Mouse (Mus musculus) MEL (cell line): ENCODE results near the gene Olfr202. TPM values are rescaled to one million over a fixed set of nuclear protein-coding genes. Genes with fewer than 3 reads are reported as not detected.

Experiments used
- DNase-seq: peaks from one replicate; pipeline ENCODE4 v3.0.0; 2011; ENCODE audit warnings: low read depth, low spot score
- H3K27ac ChIP-seq: 2 replicates; pipeline ENCODE4 v1.5.1; 2012; ENCODE audit warnings: low read depth, mild to moderate bottlenecking, control low read depth, low read length, moderate library complexity; ENCODE audit not compliant: control insufficient read depth
- H3K27me3 ChIP-seq, 2 experiments: fragments of 150-350 bp in 1 of 2; sonication (generic) in 1 of 2; 2 replicates each; pipeline ENCODE4 v1.6.1; 2012; ENCODE audit warnings: low read length in 2 of 2, mild to moderate bottlenecking in 2 of 2, improper control_type of control experiment in 1 of 2, moderate library complexity in 1 of 2; ENCODE audit not compliant: insufficient read depth in 2 of 2, control insufficient read depth in 1 of 2
- H3K36me3 ChIP-seq, 2 experiments: 2 replicates each; pipeline ENCODE4 v1.6.1; 2012 to 2014; ENCODE audit warnings: low read length in 2 of 2, improper control_type of control experiment in 1 of 2, inconsistent platforms in 1 of 2, mild to moderate bottlenecking in 1 of 2; ENCODE audit not compliant: insufficient read depth in 2 of 2, control insufficient read depth in 1 of 2
- H3K4me1 ChIP-seq, 2 experiments: fragments of 150-350 bp in 1 of 2; sonication (generic) in 1 of 2; 2 replicates each; pipeline ENCODE4 v1.6.1; 2012; ENCODE audit warnings: low read length in 2 of 2, improper control_type of control experiment in 1 of 2, mild to moderate bottlenecking in 1 of 2; ENCODE audit not compliant: insufficient read depth in 2 of 2, control insufficient read depth in 1 of 2
- H3K4me3 ChIP-seq, 2 experiments: fragments of 150-350 bp in 1 of 2; sonication (generic) in 1 of 2; 2 replicates each; pipeline ENCODE4 v1.5.1; 2012; ENCODE audit warnings: low read depth in 2 of 2, low read length in 2 of 2, mild to moderate bottlenecking in 2 of 2, moderate library complexity in 2 of 2, control low read depth in 1 of 2, improper control_type of control experiment in 1 of 2; ENCODE audit not compliant: control insufficient read depth in 1 of 2, insufficient read depth in 1 of 2
- H3K79me2 ChIP-seq: 2 replicates; pipeline ENCODE4 v1.6.1; 2012; ENCODE audit warnings: mild to moderate bottlenecking, low read length, moderate library complexity; ENCODE audit not compliant: control insufficient read depth, poor library complexity, insufficient read depth
- H3K9ac ChIP-seq: 2 replicates; pipeline ENCODE4 v1.6.1; 2012; ENCODE audit warnings: low read depth, mild to moderate bottlenecking, control low read depth, low read length, moderate library complexity; ENCODE audit not compliant: control insufficient read depth, poor library complexity, severe bottlenecking
- H3K9me3 ChIP-seq: fragments of 150-350 bp; sonication (generic); replicated peaks from 2 replicates; pipeline ENCODE4 v1.6.1; 2012; ENCODE audit warnings: mild to moderate bottlenecking, low read length, improper control_type of control experiment, moderate library complexity; ENCODE audit not compliant: insufficient read depth
- CHD1 ChIP-seq: IDR thresholded peaks from 2 replicates; pipeline ENCODE4 v1.6.1; 2012; ENCODE audit warnings: low read depth, mild to moderate bottlenecking, inconsistent platforms, low read length, improper control_type of control experiment
- CTCF ChIP-seq, 3 experiments: IDR thresholded peaks in 2 of 3; conservative IDR thresholded peaks in 1 of 3; 2 replicates each; pipeline ENCODE4 v1.5.1; 2011 to 2012; ENCODE audit warnings: low read length in 3 of 3, low read depth in 2 of 3, mild to moderate bottlenecking in 2 of 3, improper control_type of control experiment in 1 of 3, inconsistent platforms in 1 of 3, mixed read lengths in 1 of 3, moderate library complexity in 1 of 3; ENCODE audit not compliant: control insufficient read depth in 1 of 3, insufficient read depth in 1 of 3, poor library complexity in 1 of 3, severe bottlenecking in 1 of 3
- ELF1 ChIP-seq: IDR thresholded peaks from 2 replicates; pipeline ENCODE4 v1.6.1; 2014; ENCODE audit warnings: low read depth, mild to moderate bottlenecking, inconsistent platforms, low read length, improper control_type of control experiment, moderate library complexity
- ETS1 ChIP-seq: IDR thresholded peaks from 2 replicates; pipeline ENCODE4 v1.6.1; 2012; ENCODE audit warnings: low read depth, mild to moderate bottlenecking, inconsistent platforms, low read length, improper control_type of control experiment, moderate library complexity
- GABPA ChIP-seq: IDR thresholded peaks from 2 replicates; pipeline ENCODE4 v1.6.1; 2012; ENCODE audit warnings: low read depth, mild to moderate bottlenecking, inconsistent platforms, low read length, improper control_type of control experiment, moderate library complexity
- HCFC1 ChIP-seq: IDR thresholded peaks from 2 replicates; pipeline ENCODE4 v1.6.1; 2012; ENCODE audit warnings: low read depth, mild to moderate bottlenecking, inconsistent platforms, low read length, improper control_type of control experiment, moderate library complexity
- JUND ChIP-seq: IDR thresholded peaks from 2 replicates; pipeline ENCODE4 v1.6.1; 2011; ENCODE audit warnings: low read depth, mild to moderate bottlenecking, improper control_type of control experiment, low read length
- KAT2A ChIP-seq: conservative IDR thresholded peaks from 2 replicates; pipeline ENCODE4 v1.6.1; 2012; ENCODE audit warnings: low read depth, low read length, improper control_type of control experiment, inconsistent platforms
- MAFK ChIP-seq: IDR thresholded peaks from 2 replicates; pipeline ENCODE4 v1.6.1; 2011; ENCODE audit warnings: low read depth, mild to moderate bottlenecking, low read length, improper control_type of control experiment, borderline replicate concordance
- MAZ ChIP-seq: IDR thresholded peaks from 2 replicates; pipeline ENCODE4 v1.6.1; 2012; ENCODE audit warnings: low read depth, mild to moderate bottlenecking, inconsistent platforms, low read length, improper control_type of control experiment
- MXI1 ChIP-seq: IDR thresholded peaks from 2 replicates; pipeline ENCODE4 v1.6.1; 2011; ENCODE audit warnings: mild to moderate bottlenecking, low read depth, low read length, improper control_type of control experiment
- MYC ChIP-seq: IDR thresholded peaks from 2 replicates; pipeline ENCODE4 v1.6.1; 2011; ENCODE audit warnings: low read depth, mild to moderate bottlenecking, low read length, improper control_type of control experiment, moderate library complexity
- POLR2A ChIP-seq, 2 experiments: IDR thresholded peaks; 2 replicates each; pipeline ENCODE4 v1.6.1; 2011 to 2012; ENCODE audit warnings: low read length in 2 of 2, mild to moderate bottlenecking in 2 of 2, control low read depth in 1 of 2, improper control_type of control experiment in 1 of 2, low read depth in 1 of 2, moderate library complexity in 1 of 2; ENCODE audit not compliant: control insufficient read depth in 1 of 2, insufficient read depth in 1 of 2, poor library complexity in 1 of 2
- POLR2AphosphoS2 ChIP-seq: IDR thresholded peaks from 2 replicates; pipeline ENCODE4 v1.6.1; 2011; ENCODE audit warnings: low read length, improper control_type of control experiment
- POLR2AphosphoS5 ChIP-seq: IDR thresholded peaks from 2 replicates; pipeline ENCODE4 v1.6.1; 2012; ENCODE audit warnings: low read depth, borderline replicate concordance, mild to moderate bottlenecking, inconsistent platforms, low read length, moderate library complexity, mixed read lengths
- RAD21 ChIP-seq: IDR thresholded peaks from 2 replicates; pipeline ENCODE4 v1.6.1; 2011; ENCODE audit warnings: mild to moderate bottlenecking, low read depth, low read length, improper control_type of control experiment
- SIN3A ChIP-seq: IDR thresholded peaks from 2 replicates; pipeline ENCODE4 v1.6.1; 2012; ENCODE audit warnings: low read length, improper control_type of control experiment, inconsistent platforms
- TBP ChIP-seq: IDR thresholded peaks from 2 replicates; pipeline ENCODE4 v1.8.0; 2011; ENCODE audit warnings: low read depth, low read length, improper control_type of control experiment
- TCF12 ChIP-seq: IDR thresholded peaks from 2 replicates; pipeline ENCODE4 v1.6.1; 2014; ENCODE audit warnings: low read depth, mild to moderate bottlenecking, inconsistent platforms, low read length, improper control_type of control experiment, moderate library complexity
- USF2 ChIP-seq, 2 experiments: IDR thresholded peaks; 2 replicates each; pipeline ENCODE4 v1.6.1; 2011 to 2012; ENCODE audit warnings: improper control_type of control experiment in 2 of 2, low read length in 2 of 2, borderline replicate concordance in 1 of 2, inconsistent platforms in 1 of 2, low read depth in 1 of 2, mild to moderate bottlenecking in 1 of 2; ENCODE audit not compliant: insufficient read depth in 1 of 2
- ZC3H11A ChIP-seq: IDR thresholded peaks from 2 replicates; pipeline ENCODE4 v1.6.1; 2012; ENCODE audit warnings: low read depth, mild to moderate bottlenecking, inconsistent platforms, low read length, improper control_type of control experiment
- ZKSCAN1 ChIP-seq: IDR thresholded peaks from 2 replicates; pipeline ENCODE4 v1.6.1; 2012; ENCODE audit warnings: low read depth, mild to moderate bottlenecking, inconsistent platforms, low read length, improper control_type of control experiment, moderate library complexity
- ZNF384 ChIP-seq: IDR thresholded peaks from 2 replicates; pipeline ENCODE4 v1.6.1; 2012; ENCODE audit warnings: low read depth, mild to moderate bottlenecking, inconsistent platforms, low read length, improper control_type of control experiment
- polyA plus RNA-seq, 2 experiments: library from polyadenylated mRNA; stranded (reverse) in 1 of 2; unstranded in 1 of 2; fragments of >175 nt in 1 of 2; fragments of >200 nt in 1 of 2; gene quantifications; 2 replicates each; pipeline versions ENCODE4 v1.2.1 to v1.2.4; 2012; ENCODE audit warnings: low replicate concordance in 2 of 2, low read depth in 1 of 2; ENCODE audit not compliant: insufficient read length in 2 of 2, insufficient read depth in 1 of 2, missing spikeins in 1 of 2
- total RNA-seq: library from RNA; depleted of rRNA; stranded (reverse); fragments of 300-350 nt; gene quantifications from 2 replicates; pipeline ENCODE4 v1.2.3, GENCODE M21; 2012; rRNA removed

The Olfr202 gene
- total RNA-seq = not detected in 2 replicates
- polyA plus RNA-seq = not detected

DNA sequence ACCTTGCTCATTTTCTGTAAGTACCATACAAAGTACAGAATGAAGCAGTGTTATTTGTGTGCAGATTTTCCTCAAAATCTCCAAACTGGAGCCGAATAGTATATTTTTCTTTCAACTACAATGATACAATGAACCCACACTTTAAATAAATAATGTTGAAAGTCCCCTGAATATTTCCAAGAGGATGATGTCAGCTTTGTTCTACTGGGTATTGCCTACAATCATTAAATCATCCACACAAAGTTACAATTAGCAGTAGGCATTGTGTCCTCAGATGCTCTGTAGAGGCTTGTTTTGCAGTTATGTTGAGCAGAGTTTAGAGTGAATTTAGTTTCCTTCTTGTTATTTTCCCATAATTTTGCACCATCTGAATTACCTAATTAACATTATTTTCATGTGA lies at the start of gene Olfr202:
Gene Olfr202, minus strand, starts transcription at position 101 of the 400 bp plus-strand sequence.
- no peak for TF ChIP-seq ZKSCAN1
- no peak for TF ChIP-seq CHD1
- no peak for TF ChIP-seq TBP
- no peak for TF ChIP-seq JUND
- TF ChIP-seq MAFK = no peak
- no peak for TF ChIP-seq GABPA
- TF ChIP-seq RAD21 = no peak
- no peak for TF ChIP-seq POLR2AphosphoS5
- TF ChIP-seq POLR2AphosphoS2 = no peak
- TF ChIP-seq POLR2A (IDR thresholded peaks at IDR 0.05; ENCODE audit: control insufficient read depth in 1 of 2, insufficient read depth in 1 of 2, low read depth in 1 of 2, low read length in 2 of 2, poor library complexity in 1 of 2) = no peak
- TF ChIP-seq ETS1 = no peak
- TF ChIP-seq ZC3H11A = no peak
- no peak for TF ChIP-seq ELF1
- no peak for TF ChIP-seq SIN3A
- no peak for TF ChIP-seq MYC
- TF ChIP-seq HCFC1 = no peak
- no peak for TF ChIP-seq CTCF (IDR thresholded peaks at IDR 0.05 in 2 of 3, conservative IDR thresholded peaks at IDR 0.05 in 1 of 3; ENCODE audit: control insufficient read depth in 1 of 3, insufficient read depth in 1 of 3, low read depth in 2 of 3, low read length in 3 of 3, poor library complexity in 1 of 3, severe bottlenecking in 1 of 3)
- TF ChIP-seq ZNF384 = no peak
- no peak for TF ChIP-seq KAT2A
- no peak for TF ChIP-seq MXI1
- Histone ChIP-seq H3K79me2 (no peaks in the 10 kb centered on the region), H3K9me3 (no peaks in the 10 kb centered on the region), H3K27me3 (no peaks in the 10 kb centered on the region), H3K36me3 (peaks cover 0 to 24% of the 10 kb centered on the region in 2 experiments; a peak in 2 of 4 replicates), H3K4me3 (no peak within 1 kb of the TSS), H3K9ac (no peak within 1 kb of the TSS), H3K27ac (peak within 1 kb of the TSS; percentile 85), H3K4me1 (peaks cover 16% of the 10 kb centered on the region in 2 experiments)
- no peak for DNase-seq

- no peak within 1 kb of the TSS for H3K9ac ChIP-seq
- TF ChIP-seq MAZ (no peak), TCF12 (no peak), POLR2A (IDR thresholded peaks at IDR 0.05; ENCODE audit: control insufficient read depth in 1 of 2, insufficient read depth in 1 of 2, low read depth in 1 of 2, low read length in 2 of 2, poor library complexity in 1 of 2) (no peak), MYC (no peak), CHD1 (no peak), USF2 (IDR thresholded peaks at IDR 0.05; ENCODE audit: borderline replicate concordance in 1 of 2, insufficient read depth in 1 of 2, low read depth in 1 of 2, low read length in 2 of 2) (no peak)
- H3K36me3 ChIP-seq = no peaks in the 10 kb centered on the region
- no peak for DNase-seq
- no peaks in the 10 kb centered on the region for H3K79me2 ChIP-seq
- no peaks in the 10 kb centered on the region for H3K9me3 ChIP-seq
- no peaks in the 10 kb centered on the region for H3K27me3 ChIP-seq
- no peaks in the 10 kb centered on the region for H3K4me1 ChIP-seq
- H3K27ac ChIP-seq = no peak within 1 kb of the TSS
- no peak within 1 kb of the TSS for H3K4me3 ChIP-seq
These were observed 44.4 kb upstream of the Olfr202 start, which contains the start of gene Olfr205 for GRCm38 (mm10) chr16:59331038-59331437. Olfr205 (minus strand) TSS chr16:59331138.
